Mouse (Mus musculus) CH12F3 (cell line): Measurements from ENCODE around the gene Birc6.

Experiments
- in situ Hi-C: fragments of 300-500 bp; cut with MboI; formaldehyde crosslinking; loops from 2 replicates; pipeline ENCODE4 v1.14.3; 2020; ENCODE audit warnings: low sequenced_read_pairs

The Birc6 gene

DNA sequence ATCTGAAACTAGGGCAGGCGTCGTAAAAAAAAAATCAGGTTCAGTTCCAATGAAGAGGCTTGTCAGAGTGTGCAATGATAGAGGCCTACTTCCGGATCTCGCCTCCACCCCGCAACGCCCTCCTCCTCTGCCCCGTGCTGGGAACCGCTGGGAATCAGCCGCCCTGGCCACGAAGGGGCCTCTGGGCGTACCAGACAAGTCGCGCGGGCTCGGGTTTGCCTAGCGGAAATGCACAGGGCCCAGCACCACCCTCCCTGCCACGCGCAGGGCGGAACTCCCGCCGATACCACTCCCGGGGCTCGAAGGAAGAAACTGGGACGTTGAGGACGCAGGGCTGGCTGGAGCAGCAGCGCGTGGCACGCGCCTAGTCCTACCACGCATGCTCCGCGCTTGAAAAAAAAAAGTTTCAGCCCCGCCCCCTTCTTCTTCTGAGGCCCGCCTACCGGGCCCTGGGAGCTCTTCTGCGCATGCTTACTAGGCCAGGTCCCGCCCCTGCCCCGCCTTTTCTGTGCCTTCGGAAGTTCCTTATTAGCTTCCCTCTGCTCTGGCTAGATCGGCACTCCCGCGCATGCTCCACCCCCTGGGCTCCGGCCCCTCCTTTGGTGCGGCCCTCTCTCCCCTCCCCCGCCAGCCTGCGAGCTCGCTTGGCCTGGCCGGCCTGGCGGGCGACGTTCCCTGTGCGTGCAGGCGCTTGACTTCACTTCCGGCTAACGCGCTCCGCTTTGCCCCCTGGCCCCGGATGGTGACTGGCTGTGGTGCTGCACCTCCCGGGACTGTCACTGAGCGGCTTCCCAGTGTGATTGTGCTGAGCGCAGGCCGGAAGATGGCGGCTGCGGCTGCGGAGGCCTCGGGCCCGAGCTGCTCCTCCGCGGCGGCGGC, at the start of gene Birc6:
Gene Birc6 (plus strand): TSS at position 567 of the 879 bp plus-strand sequence.
- in situ Hi-C loops, result no loop called here

DNA sequence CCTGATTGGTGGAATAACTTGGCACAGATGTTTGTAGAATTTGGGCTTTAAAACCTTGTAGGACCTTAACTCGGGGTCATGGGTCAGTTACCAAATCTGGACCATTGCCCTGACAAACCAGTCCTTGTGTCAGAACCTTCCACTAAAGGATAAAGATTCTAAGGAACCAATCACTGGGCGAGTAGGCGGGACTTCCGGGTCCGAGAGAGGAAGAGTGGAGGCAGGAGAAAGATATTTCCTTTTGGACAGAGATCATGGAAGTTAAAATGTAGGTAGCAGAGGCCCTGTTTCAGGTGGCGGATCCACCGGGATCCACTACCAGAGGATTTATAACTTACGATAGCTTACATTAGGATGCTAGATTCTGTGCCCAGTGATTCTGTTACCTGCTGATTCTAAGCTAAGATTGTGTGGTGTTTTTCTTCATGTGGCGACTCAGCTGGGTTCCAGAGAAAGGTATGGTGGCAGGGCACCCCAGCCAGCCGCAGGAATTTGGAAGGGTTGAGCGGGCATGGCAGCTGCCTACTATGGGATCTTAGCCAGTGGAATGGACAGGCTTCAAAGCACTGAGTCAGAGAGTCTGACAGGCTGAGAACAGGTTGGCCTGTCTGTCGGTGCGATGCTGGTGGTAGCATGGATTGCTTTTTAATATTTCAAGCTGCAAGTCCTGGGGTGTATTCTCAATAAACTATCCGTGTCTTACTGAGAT, 47.6 kb upstream of the Birc6 start:
- in situ Hi-C loops, result no loop called here

DNA sequence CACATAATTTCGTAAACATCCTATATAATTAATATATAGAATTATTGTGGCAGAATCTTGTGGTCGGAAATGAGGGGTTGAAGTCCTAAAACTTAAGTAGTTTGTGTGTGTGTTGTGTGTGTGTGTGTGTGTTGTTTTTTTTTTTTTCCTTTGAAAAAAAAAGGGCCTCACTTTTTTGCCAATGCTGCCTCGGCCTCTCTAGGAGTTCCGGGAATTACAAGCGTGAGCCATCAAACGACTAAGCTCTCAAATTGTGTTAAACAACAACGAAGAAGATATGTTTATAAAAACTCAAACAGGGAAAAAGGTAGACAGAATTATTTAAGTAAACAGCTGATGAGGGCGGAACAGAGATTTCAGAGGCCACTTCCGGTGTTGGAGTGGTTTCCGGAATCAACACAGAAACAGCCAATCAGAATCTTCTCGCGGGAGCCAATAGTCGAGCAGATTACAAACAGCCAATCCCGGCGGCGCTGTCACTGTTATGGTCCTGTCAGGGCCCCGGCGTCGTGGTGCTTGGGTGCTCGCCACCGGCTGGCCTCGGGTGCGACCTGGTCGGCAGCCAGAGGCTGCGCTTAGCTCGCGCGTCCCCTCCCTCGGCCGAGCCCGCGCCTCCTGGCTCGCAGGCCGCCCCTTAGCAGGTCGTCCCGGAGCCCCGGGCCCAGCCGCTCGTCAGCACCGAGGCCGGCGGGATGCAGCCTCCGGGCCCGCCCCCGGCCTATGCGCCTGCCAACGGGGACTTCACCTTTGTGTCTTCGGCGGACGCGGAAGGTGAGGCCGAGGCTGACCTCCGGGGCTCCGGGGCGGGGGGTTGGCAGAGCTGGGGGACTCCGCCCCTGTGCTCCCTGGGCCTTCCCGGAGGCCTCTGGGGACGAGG, 38.8 kb upstream of the Birc6 start, which contains the start of gene Yipf4:
Gene Yipf4 (plus strand): TSS at position 470 of the 877 bp plus-strand sequence.
- in situ Hi-C loops, result no loop called here

DNA sequence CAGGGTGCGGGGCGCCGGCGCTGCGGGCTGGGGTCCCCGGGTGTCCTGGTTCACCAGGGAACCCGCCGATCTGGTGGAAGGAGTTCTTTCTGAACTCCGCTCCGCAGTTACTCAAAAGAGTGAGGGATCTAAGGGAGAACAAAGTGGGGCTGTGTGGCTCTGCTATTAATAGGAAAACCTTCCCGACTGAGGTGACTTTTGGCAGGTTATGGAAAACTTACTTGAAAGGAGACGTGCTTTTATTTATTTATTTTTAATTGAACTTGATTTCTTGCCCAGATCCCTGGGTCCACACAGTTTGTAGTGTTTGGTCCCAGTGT, 38.2 kb upstream of the Birc6 start:
- in situ Hi-C loops, result no loop called here

DNA sequence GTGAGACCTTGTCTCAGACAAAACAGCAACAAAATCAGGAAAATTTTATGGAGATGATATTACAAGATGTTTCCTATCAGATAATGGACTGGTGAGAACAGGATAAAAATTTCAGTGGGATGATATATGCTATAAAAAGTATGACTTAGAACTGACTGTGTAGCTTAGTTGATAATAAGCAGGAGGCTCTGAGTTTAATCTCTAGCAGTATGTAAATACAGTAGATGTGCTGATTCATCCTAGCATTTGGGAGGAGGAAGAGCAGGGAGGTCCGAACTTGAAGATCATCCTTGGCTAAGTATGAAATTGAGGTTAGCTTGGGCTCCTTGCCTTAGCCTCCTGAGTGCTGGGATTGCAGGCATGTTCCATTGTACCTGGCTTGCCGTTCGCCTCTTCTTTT, 36.5 kb upstream of the Birc6 start:
- in situ Hi-C loops, result no loop called here

DNA sequence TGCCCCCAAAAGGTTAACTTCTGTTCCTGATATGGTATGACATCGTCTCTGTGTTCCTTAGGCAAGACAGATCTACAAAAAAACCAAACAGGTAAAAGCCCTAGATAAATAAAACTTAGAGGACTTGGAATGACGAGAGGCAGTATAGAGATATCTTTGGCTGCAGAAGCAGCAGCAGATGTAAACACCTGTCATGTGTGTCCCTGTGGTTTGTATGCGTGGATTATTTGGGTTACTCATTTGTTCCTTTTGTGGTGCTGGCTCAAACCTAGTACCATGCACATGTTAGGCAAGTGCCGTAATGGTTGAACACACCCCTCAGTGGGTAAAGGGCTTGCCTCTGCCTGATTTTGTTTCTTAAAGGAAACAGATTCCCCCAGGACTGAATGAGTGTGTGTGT, 27.9 kb upstream of the Birc6 start:
- in situ Hi-C loops, result no loop called here

DNA sequence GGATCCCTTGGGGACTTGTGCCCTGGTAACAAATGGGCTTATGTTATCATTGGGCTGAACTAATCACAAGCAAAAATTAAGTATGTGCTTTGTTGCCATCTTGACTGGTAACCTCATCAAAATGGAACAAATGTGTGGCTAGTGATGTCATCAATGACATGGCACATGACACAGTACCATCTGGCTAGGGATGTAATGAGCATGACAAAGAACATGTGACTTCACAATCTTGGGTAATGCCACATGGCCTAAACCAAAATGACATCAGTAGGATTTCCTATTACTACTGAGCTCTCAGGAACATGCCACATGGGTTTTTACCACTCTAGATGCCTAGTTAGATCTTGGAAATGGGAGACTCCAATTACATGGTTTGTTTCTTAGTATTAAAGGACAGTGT, 27.0 kb upstream of the Birc6 start:
- in situ Hi-C loops, result no loop called here

DNA sequence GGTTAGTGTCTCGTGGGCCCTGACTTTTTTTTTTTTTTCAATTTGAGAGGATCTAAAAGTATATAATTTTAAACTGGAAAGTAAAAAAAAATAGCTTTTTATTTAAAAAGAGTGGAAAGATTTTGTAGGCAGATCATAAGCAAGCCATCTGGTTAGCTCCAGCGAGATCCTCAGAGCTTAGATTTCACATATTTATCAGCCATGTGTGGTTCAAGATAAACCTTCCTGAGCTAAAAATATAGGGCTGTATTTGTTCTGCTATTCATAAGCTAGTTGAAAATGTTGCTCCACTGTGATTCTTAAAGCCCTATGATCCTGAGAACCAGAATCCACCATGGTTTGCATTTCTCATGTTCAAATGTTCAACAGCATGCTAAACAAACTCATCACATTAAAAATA, 20.2 kb upstream of the Birc6 start:
- in situ Hi-C loops, result no loop called here

DNA sequence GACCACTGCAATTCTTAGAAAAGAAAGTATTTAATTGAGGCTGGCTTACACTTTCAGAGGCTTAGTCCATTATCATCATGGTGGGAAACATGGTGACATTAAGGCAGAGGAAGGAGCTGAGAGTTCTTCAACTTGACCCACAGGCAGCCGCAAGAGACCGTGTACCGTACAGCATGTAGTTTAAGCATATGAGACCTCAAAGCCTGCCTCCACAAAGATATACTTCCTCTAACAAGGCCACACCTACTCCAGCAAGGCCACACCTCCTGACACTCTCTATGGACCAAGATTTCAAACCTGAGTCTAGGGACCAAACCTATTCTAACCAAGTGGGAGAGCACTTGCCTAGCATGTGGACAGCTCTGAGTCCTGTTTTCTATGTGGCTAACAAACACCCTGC, 19.5 kb upstream of the Birc6 start:
- in situ Hi-C loops, result no loop called here

DNA sequence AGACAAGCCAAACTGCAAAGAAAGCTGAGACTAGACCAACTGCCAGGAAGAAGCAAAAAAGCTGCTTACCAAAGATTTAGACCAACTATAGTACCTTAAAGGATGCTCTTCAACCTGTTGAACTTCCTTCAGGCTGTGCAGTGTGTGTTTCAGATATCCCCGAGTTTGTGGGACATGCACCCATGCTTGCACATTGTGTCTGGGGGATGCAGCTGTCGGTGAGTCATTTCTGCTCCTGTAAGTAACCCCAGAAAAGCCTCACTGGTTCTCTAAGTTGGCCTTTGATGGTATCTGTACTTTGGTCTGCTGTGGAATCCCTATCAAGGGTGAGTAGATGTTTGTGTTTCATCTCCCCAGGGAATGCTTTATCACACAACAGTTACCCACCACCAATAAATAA, 15.8 kb upstream of the Birc6 start:
- in situ Hi-C loops, result no loop called here

DNA sequence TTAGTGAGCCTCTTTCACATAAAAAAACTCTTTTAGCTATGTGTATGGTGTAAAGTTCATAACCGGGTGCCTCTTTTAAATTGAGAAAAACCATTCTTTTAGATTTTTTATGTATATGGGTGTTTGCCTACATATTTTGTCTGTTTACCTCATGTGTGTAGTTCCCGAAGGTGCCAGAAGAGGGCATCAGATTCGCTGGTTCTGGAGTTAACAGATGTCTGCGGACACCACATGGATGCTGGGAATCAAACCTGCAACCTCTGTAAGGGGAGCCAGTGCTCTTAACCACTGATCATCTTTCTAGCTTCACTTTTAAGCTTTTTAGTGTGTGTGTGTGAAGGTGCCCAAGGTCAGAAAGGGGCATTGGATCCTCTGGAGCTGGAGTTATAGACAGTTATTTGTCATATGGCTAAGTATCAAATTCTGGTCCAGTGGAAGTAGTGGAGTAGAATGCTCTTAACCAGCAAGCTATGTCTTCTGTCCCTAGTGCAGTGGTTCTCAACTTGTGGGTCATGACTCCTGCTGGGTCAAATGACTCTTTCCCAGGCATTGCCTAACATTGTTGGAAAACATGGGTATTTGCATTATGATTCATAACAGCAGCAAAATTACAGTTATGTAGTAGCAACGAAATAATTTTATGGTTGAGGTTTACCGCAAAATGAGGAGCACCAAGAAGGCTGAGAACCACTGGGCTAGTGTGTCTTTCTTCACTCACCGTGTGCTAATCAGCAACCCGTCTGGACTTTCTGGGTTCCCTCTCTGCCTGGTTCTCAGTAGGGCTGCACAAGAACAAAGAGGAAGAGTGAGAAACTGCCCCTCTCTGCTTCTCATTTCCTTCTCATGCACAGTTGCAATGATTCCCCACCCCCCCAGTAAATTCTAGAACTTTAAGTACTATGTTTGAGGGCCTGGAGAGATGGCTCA, 5.0 kb upstream of the Birc6 start:
- in situ Hi-C loops, result no loop called here

DNA sequence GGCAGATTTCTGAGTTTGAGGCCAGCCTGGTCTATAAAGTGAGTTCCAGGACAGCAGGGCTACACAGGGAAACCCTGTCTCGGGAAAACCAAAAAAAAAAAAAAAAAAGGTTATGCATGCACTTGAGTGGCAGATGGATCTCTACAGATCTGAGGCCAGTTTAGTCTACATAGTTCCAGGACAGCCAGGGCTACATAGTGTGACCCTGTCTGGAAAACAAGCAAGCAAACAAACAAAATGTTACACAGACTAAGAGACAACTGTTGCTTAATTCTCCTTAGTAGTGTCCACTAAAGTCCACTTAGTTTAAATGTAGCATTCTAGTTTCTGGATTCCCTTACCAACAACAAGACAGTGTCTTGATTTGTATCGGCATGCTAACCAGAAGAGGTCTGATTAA, 2.0 kb upstream of the Birc6 start:
- in situ Hi-C loops, result no loop called here

DNA sequence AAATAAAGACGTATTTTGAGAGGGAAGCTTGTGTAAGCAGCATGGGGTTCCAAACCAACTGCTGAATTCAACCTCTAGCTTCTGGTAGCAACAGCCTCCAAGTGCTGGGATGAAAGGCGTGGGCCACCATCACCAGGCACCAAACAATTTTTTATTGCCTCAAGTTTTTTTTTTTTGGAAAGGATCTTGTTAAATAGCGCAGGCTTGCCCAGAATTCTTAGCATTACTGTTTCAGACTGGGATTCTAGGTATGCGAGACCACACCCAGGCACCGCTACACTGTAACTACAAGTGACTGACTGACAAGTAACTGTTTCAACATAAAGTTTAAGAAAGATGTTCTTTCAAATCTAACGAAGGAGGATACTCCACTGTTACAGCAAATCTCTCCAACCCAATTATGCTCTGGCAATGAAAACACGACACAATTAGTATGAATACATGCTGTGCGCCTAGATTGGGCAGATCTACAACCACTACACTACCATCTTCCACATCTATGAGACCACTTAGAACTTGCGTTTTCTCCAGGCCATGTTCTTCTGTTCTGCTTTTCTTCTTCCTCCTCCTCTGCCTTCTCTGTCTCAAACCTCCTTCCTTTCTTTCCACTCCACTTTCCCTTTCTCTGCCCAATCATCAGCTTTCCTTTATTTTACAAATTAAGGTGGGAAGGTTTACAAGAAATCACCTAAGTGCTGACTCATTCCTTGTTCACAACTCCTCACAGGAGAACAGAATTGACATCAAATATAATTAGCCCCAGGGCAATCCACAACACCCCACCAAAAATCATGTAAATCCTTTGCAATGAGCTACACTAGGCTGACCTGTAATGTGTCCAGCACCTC, 1.1 kb upstream of the Birc6 start:
- in situ Hi-C loops, result no loop called here

DNA sequence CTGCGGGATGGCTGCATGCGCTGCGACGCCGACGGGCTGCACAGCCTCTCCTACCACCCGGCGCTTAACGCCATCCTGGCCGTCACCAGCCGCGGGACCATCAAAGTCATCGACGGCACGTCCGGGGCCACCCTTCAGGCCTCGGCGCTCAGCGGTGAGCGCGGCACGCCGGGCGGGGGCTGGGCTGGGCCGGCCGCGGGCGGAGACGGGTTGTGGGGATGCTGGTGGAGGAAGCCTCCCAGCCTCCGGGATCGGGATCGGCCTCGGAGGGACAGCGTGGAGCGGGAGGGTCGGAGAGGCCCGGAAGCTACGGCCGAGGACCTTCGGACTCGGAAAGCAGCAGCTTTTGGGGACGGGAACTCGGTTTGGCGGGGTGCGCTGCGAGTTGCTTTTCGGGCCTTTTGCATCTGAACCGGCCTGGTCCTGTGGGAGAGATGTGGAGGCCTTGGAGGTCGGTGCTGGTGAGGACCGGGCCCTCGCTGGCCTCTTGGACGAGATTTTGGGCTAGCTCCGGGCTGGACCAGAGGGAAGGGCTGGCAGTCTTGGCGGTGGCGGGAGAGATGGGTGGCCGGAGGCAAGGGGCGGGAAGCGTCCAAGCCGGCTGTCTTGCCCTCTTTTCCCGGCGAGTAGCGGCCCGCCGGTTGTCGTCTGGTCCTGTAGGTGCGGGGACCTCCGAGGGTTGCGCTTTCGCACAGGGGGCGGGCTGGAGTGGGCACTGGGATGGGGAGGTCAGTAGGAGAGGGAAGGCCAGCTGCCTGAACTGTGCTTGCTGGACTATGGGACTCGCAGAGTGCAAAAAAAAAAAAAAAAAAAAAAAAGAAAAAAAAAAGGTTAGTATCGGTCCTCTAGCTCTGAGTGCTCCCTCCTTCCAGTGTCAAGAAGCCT, 795 bp downstream of the Birc6 start:
- in situ Hi-C loops, result no loop called here

DNA sequence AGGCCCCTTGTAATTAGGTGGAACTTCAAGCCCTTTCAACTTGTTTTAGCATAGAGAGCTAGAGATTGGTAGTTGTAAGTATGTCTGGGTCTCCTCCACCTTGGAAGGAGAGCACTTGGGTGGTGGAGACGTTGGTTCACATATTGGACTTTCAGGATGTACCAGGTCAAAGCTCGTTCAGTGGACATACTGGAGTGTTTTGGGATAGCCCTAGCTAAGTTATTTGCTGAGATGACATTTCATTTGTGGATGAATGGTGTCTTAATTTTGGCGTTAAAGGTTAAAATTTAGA, 1.4 kb downstream of the Birc6 start:
- in situ Hi-C loops, result no loop called here

DNA sequence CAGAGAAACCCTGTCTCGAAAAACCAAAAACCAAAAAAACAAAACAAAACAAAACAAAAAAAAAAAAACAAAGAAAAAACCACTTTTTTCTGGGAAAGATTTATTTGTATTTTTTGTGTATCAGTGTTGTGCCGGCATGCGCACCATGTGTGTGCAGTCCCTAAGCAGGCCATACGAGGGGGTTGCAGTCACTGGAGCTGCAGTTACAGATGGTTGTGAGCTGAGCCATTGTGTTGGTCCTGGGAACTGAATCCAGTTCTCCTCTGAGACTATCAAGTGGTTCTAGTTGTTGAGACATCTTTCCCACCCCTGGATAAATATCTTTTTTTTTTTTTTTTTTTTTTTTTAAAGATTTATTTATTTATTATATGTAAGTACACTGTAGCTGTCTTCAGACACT, 6.9 kb downstream of the Birc6 start:
- in situ Hi-C loops, result no loop called here

DNA sequence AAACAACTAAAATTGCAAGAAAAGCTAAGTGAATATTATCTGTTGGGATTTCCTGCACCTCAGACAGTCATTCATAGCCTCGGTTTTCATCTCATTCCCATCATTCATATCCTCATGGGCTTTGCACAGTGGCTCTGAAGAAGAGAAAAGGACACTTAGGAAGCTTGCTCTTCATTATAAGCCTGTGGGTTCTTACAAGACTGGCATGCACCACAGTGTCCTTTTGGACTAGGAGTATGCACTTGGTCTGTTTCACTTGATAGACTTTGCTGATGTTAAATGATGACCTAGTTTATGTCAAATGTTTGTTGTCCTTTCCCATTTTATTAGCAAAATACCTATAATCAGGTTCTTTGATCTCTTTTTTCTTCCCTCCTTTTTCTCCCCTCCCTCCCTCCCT, 9.4 kb downstream of the Birc6 start:
- in situ Hi-C loops, result no loop called here

DNA sequence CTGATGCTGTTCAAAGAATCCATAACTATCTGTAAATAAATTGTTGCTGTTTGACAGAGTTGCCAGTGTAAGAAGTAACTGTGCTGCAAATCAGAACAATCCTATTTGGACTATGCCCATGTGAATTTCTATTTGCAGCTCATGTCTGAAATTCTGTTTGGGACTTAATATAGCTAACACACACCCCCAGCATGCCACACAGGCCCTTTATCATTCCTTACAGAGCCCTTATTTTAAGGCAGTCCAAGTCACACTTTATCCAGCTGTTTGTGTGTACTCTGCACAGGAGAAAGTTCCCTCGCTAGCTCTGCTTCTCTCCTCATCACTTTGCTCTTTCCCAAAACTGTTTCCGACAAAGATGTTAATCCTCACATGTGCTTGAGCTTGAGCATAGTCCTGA, 15.5 kb downstream of the Birc6 start:
- in situ Hi-C loops, result no loop called here

DNA sequence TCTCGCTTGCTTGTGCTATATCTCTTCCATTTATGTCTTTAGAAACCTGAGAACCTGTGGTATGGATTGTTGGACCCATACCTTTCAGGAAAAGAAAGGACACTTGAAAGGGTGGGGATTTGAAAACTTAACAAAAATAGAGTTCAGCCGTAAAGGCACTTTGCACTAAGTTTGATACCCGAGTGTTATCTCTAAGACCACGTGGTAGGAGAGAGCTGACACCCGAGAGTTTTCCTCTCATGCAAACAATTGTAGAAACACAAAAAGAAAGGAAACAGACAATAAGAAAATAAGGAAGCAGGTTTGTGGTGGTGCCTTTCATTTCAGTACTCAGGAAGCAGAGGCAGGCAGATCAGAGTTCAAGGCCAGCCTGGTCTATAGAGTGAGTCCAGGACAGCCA, 26.0 kb downstream of the Birc6 start:
- in situ Hi-C loops, result no loop called here
